Mouse (Mus musculus): ENCODE measurements around the gene Rufy1. TPM values are rescaled to one million over a fixed set of nuclear protein-coding genes. Genes with fewer than 3 reads are reported as not detected.

The Rufy1 gene
- total and polyA plus RNA-seq, 3 experiments: 26.0 to 30.4 (median 27.6) TPM

DNA sequence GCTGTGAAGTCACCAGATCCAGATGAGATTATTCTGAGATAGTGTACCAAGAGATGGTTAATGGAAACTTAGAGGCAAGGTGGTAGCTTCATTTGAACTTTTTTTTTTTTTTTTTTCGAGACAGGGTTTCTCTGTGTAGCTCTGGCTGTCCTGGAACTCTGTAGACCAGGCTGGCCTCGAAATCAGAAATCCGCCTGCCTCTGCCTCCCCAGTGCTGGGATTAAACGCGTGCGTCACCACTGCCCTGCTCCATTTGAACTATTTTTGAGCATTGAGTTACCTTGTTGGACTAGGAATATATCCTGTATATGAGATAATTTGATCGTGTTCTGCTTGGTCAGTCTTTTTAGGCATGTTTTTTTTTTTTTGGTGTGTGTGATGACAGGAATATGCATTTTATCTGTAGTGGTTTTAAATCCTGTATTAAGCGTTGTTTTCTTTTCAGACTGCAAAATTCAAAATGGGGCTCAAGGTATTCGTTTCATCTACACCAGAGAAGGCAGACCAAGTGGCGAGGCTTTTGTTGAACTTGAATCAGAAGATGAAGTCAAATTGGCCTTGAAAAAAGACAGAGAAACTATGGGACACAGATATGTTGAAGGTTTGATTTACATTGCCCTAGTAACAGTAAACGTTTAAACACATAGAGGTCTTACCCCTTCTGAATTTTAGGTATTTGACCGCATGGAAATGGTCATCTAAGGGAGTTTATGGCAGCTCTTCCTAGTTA lies 51.7 kb downstream of the Rufy1 start:
- Histone ChIP-seq H3K4me1 (ENCODE audit: control insufficient read depth, insufficient read depth, low read length) (peaks cover 8% of the 10 kb centered on the region), H3K4me3 (peak overlapping the region; percentile 95), H3K27ac (peak overlapping the region; percentile 99), H3K79me2 (replicated peaks; ENCODE audit: control insufficient read depth, insufficient read depth, low read length) (0 out of 2 replicates have a peak, but pooled peaks cover 3% of the 10 kb centered on the region), H3K36me3 (ENCODE audit: control insufficient read depth, insufficient read depth, low read length) (peaks cover 39% of the 10 kb centered on the region), H3K9ac (ENCODE audit: low read depth, low read length) (no peak overlapping the region; the same call in 1 of the 2 replicates), H3K27me3 (ENCODE audit: control insufficient read depth, insufficient read depth, low read length) (no peaks in the 10 kb centered on the region)
- WGBS: 32% methylated on average over 12 of the region's 12 CpGs
- peak in 1 of 2 experiments; percentile 17 for DNase-seq
- no peak for TF ChIP-seq CTCF (IDR thresholded peaks at IDR 0.05)
- TF ChIP-seq EP300 (IDR thresholded peaks at IDR 0.05; ENCODE audit: insufficient read depth, low read depth, low read length): no peak
- TF ChIP-seq POLR2A (IDR thresholded peaks at IDR 0.05; ENCODE audit: insufficient read depth, low read depth, low read length): no peak
- intact Hi-C loops (cut with DNase I): loop anchor here (2.0 kb wide), 1 partner anchor 86 kb away; the partner anchor contains the start of gene Maml1

DNA sequence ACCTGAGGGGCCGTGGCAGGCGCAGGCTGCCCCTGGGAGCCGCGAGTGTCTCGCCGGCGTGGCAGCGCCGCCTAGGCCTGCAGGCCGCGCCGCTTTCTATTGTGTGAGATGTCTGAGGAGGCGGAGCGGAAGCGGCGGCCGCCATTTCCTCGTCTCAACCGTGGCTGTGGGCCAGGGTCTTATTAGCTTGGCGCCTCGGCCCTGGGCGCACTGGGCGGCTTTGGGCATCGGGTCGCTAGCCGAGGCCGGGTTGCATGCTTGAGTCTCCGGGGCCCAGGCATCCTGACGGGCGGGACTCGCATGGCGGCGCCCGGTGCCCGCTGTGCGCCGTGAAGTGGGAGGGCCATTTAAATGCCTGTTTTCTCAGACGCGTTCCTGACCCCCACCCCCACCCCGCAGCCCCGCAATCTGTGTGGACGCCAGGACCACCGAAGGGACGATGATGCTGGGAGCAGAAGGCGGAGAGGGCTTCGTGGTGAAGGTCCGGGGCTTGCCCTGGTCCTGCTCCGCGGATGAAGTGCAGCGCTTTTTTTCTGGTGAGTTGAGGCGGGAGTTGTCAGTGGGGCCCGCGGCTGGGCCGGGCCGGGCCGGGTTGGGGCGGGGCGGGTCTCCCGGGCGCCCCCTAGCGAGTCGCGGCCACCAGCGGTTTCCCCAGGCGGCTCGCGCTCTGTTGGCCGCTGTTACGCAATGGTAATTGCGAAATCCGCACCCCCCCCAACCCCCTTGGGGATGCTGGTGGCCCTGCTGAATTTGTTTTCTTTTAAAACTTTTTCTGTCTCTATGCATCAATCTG lies 52.8 kb downstream of the Rufy1 start:
- under 1% methylated on average over 71 of the region's 71 CpGs for WGBS
- H3K27ac ChIP-seq: peak overlapping the region; percentile 99
- no peaks in the 10 kb centered on the region for H3K27me3 ChIP-seq (ENCODE audit: control insufficient read depth, insufficient read depth, low read length)
- H3K4me1 ChIP-seq (ENCODE audit: control insufficient read depth, insufficient read depth, low read length): peaks cover 8% of the 10 kb centered on the region
- intact Hi-C loops (cut with DNase I): loop anchor here (2.0 kb wide), 2 partner anchors 53 to 85 kb away; partner anchors contain the start of genes Canx and Maml1
- DNase-seq: peak; percentile 92 to 94
- 0 out of 2 replicates have a peak, but pooled peaks cover 3% of the 10 kb centered on the region for H3K79me2 ChIP-seq (replicated peaks; ENCODE audit: control insufficient read depth, insufficient read depth, low read length)
- peak overlapping the region; percentile 98 for H3K9ac ChIP-seq (ENCODE audit: low read depth, low read length)
- H3K4me3 ChIP-seq: peak overlapping the region; percentile 95
- TF ChIP-seq EP300 (IDR thresholded peaks at IDR 0.05; ENCODE audit: insufficient read depth, low read depth, low read length) (0 out of 2 replicates have a peak, but pooled peaks have one; percentile 47), POLR2A (IDR thresholded peaks at IDR 0.05; ENCODE audit: insufficient read depth, low read depth, low read length) (peak; percentile 30; the same call in 1 of the 2 replicates), CTCF (IDR thresholded peaks at IDR 0.05) (peak; percentile 95)
- H3K36me3 ChIP-seq (ENCODE audit: control insufficient read depth, insufficient read depth, low read length): peaks cover 33% of the 10 kb centered on the region

DNA sequence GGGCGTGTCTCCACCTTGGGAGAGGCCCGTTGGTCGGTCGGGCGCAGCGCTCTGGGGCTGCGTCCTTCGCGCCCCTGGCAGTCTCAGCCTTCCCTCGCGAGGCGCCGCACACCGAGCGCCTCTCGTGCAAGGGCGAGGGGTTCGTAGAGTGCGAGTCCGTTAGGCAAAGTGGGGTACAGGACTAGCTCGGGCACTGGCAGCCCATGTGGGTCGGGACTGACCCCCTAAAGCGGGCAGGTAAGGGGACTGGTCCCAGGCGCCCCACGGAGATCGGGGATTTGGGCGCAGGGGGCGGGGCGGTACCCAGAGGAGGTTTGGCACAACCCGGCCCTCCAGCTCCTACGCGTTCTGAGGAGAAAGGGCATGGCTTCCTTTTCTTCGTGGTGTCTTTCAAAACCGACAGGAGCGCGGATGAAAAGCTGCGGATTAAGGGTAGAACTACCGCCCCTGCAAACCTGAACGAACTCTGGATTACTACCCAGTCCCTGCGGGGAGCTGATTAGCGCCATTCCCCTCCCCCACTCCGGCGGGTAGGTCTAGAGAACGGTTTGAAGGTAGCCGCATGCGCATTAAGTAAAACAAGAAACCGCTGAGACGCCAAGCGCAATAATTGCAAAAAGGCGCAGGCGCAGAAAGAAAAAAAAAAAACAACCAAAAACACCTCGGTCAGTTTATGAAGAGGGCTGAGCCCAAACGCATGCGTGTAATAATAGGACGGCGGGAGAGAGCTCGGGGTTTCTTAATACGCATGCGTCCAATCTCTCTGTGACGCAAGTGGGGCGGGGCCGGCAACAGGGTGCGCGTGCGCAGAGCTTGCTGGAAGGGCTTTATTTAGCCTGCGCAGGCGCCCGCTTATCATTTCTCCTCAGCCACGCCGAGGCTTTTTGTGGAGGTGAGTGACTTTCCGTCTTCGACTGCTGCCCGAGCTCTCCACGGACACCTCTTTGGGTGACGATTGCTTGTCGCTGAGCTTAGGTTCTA lies 53.7 kb downstream of the Rufy1 start, which contains the start of gene Hnrnph1:
Gene Hnrnph1 (plus strand): TSS at position 80 of the 981 bp plus-strand sequence.
- peaks cover 6% of the 10 kb centered on the region for H3K4me1 ChIP-seq (ENCODE audit: control insufficient read depth, insufficient read depth, low read length)
- intact Hi-C loops (cut with DNase I): loop anchor here (2.0 kb wide), 1 partner anchor 52 kb away; the partner anchor contains the start of gene Canx
- H3K79me2 ChIP-seq (replicated peaks; ENCODE audit: control insufficient read depth, insufficient read depth, low read length): 0 out of 2 replicates have a peak, but pooled peaks cover 3% of the 10 kb centered on the region
- under 1% methylated on average over 76 of the region's 76 CpGs for WGBS
- no peaks in the 10 kb centered on the region for H3K27me3 ChIP-seq (ENCODE audit: control insufficient read depth, insufficient read depth, low read length)
- H3K36me3 ChIP-seq (ENCODE audit: control insufficient read depth, insufficient read depth, low read length): peaks cover 25% of the 10 kb centered on the region
- TF ChIP-seq CTCF (IDR thresholded peaks at IDR 0.05) (peak; percentile 44; the same call in 1 of the 2 replicates), EP300 (IDR thresholded peaks at IDR 0.05; ENCODE audit: insufficient read depth, low read depth, low read length) (peak; percentile 76), POLR2A (IDR thresholded peaks at IDR 0.05; ENCODE audit: insufficient read depth, low read depth, low read length) (peak; percentile 99)
- DNase-seq: peak; percentile 99
- peak within 1 kb of the TSS; percentile 98 for H3K9ac ChIP-seq (ENCODE audit: low read depth, low read length)
- peak within 1 kb of the TSS; percentile 99 for H3K27ac ChIP-seq
- H3K4me3 ChIP-seq: peak within 1 kb of the TSS; percentile 95

DNA sequence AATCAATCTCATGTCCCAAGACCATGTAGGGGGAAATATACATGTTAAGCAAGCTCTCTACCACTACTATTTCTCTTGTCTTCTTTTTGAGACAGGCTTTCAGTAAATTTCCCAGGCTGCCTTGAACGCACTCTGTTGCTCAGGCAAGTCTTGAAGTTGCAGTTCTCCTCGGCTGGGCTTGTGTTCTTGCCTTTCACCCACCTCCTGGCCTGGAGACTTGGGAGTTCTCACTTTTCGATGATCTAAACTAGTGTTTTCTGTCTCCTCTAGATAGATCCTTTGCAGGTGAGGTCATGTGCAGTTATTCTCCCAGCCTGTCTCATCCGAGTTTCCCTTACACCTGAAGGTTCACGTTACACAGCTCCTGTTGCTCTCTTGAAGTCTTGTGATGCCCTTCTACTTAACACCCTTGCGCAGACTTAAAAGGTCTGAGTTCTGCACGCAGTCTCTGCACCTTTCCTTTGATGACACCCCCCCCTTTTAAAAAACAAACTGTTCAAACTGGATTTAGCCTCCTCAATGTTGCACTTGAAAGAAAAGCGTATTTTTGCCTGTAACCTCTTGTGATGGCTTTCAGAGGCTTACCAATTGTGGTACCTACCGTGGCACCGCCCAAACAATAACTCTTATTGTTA lies 54.7 kb downstream of the Rufy1 start:
- no peak for TF ChIP-seq CTCF (IDR thresholded peaks at IDR 0.05)
- TF ChIP-seq EP300 (IDR thresholded peaks at IDR 0.05; ENCODE audit: insufficient read depth, low read depth, low read length): no peak
- TF ChIP-seq POLR2A (IDR thresholded peaks at IDR 0.05; ENCODE audit: insufficient read depth, low read depth, low read length): no peak
- intact Hi-C loops (cut with DNase I): loop anchor here (2.0 kb wide), 1 partner anchor 51 kb away; the partner anchor contains the start of gene Canx
- 0 out of 2 replicates have a peak, but pooled peaks cover 3% of the 10 kb centered on the region for H3K79me2 ChIP-seq (replicated peaks; ENCODE audit: control insufficient read depth, insufficient read depth, low read length)
- H3K36me3 ChIP-seq (ENCODE audit: control insufficient read depth, insufficient read depth, low read length): peaks cover 20% of the 10 kb centered on the region
- no peaks in the 10 kb centered on the region for H3K27me3 ChIP-seq (ENCODE audit: control insufficient read depth, insufficient read depth, low read length)
- H3K4me1 ChIP-seq (ENCODE audit: control insufficient read depth, insufficient read depth, low read length): peaks cover 6% of the 10 kb centered on the region
- peak overlapping the region; percentile 99 for H3K27ac ChIP-seq
- peak overlapping the region; percentile 87 for H3K9ac ChIP-seq (ENCODE audit: low read depth, low read length)
- peak overlapping the region; percentile 81 for H3K4me3 ChIP-seq
- DNase-seq: peak in 1 of 2 experiments; percentile 17
- WGBS: 50% methylated on average over 10 of the region's 10 CpGs
